8 mouse cellular contexts compared by ENCODE assay signal in genomic region chr12:98746746-98747379, GRCm38 (mm10). TPM values are rescaled to one million over a fixed set of nuclear protein-coding genes. Genes with fewer than 3 reads are reported as not detected.
DNase-seq lines count a peak whose midpoint lies in the region; ATAC-seq and TF ChIP-seq lines count a peak whose summit lies in the region.

TSS of gene Zc3h14 (plus strand) at chr12:98746964.

- H3K27ac ChIP-seq in hindbrain, embryonic 14.5 days: peak within 1 kb of the TSS; percentile 90

- POLR2A ChIA-PET in Patski (lab: Charles Lee): interaction anchor here (1.2 kb wide), 1 partner anchor 9 kb away, joined by 5 read pairs; the partner anchor contains the start of gene Ptpn21

- peak; percentile 89 for TF ChIP-seq CTCF in Patski (IDR thresholded peaks at IDR 0.05)

- no peaks in the 10 kb centered on the region for H3K27me3 ChIP-seq in Patski
- H3K27me3 ChIP-seq in hindbrain, embryonic 14.5 days (ENCODE audit: control insufficient read depth, insufficient read depth, low read length): no peaks in the 10 kb centered on the region

- no peaks in the 10 kb centered on the region for H3K36me3 ChIP-seq in hindbrain, embryonic 14.5 days (replicated peaks; ENCODE audit: control insufficient read depth, insufficient read depth)

- DNase-seq in Patski (ENCODE audit: low read depth, low spot score): no peak
- DNase-seq in cerebellum, postnatal 14 days: peak; percentile 97 to 98
- DNase-seq in frontal cortex, postnatal 25 days (ENCODE audit: low spot score in 2 of 2): peak; percentile 75 to 89
- peak; percentile 97 for DNase-seq in hindbrain, embryonic 14.5 days (ENCODE audit: low spot score)
- DNase-seq in layer of hippocampus, postnatal 36 days: peak; percentile 90 to 91
- peak; percentile 95 for DNase-seq in lung, postnatal 36 days
- DNase-seq in retina, postnatal 1 day: peak; percentile 95
- peak; percentile 83 to 85 for DNase-seq in urinary bladder, adult 18-20 months (ENCODE audit: low spot score in 2 of 2)

- H3K4me2 ChIP-seq in hindbrain, embryonic 14.5 days (replicated peaks): peak within 1 kb of the TSS; percentile 60

- H3K9ac ChIP-seq in hindbrain, embryonic 14.5 days: peak within 1 kb of the TSS; percentile 89

- H3K4me3 ChIP-seq in hindbrain, embryonic 14.5 days (replicated peaks; ENCODE audit: low read length): peak within 1 kb of the TSS; percentile 85

- in situ Hi-C loops in Patski (cut with MboI; ENCODE audit: low pct_unique_long_range_greater_than_20kb): no loop called here

- WGBS in hindbrain, embryonic 14.5 days: under 1% methylated on average over 76 of the region's 87 CpGs

- ATAC-seq in Patski: peak; percentile 70
- peak; percentile 90 for ATAC-seq in hindbrain, embryonic 14.5 days (ENCODE audit: low FRiP score)

- CTCF ChIA-PET in Patski (lab: Charles Lee): interaction anchor here (0.8 to 3.7 kb wide), 11 partner anchors 9 to 113 kb away, joined by 3 to 38 read pairs (median 4); partner anchors contain the start of gene Ptpn21

- peaks cover 21% of the 10 kb centered on the region for H3K4me1 ChIP-seq in hindbrain, embryonic 14.5 days (replicated peaks; ENCODE audit: control insufficient read depth, insufficient read depth, low read length)

- H3K9me3 ChIP-seq in hindbrain, embryonic 14.5 days (ENCODE audit: control insufficient read depth, low read length): no peaks in the 10 kb centered on the region

RNA-seq across cellular contexts. Expression of gene Zc3h14, which starts in this region (rescaled TPM):
- polyA plus RNA-seq in Patski (2021): 127 TPM
- polyA plus RNA-seq in hindbrain, embryonic 14.5 days (2014; fragmentation: Nextera tagmentation; extraction: Ambion mirVana): 120 and 123 TPM in 2 replicates
- 10 to 100 TPM; 95.1 to 97.3 TPM for total RNA-seq in layer of hippocampus, postnatal 36 days (2021)
